Mouse (Mus musculus) lung, postnatal 0 days (tissue): ENCODE data around the gene Cela2a. TPM values are rescaled to one million over a fixed set of nuclear protein-coding genes. Genes with fewer than 3 reads are reported as not detected.

Experiments used
- ATAC-seq: fragments of 200-750 bp; cut with Nextera tagmentation; 2 replicates; pipeline ENCODE4 v1.8.0; 2017; ENCODE audit warnings: moderate library complexity
- DNase-seq: peaks from one replicate; pipeline ENCODE4 v3.0.0-alpha.2; 2016; ENCODE audit warnings: low spot score
- H3K27ac ChIP-seq: fragments of 300-500 bp; sonication (generic); 2 replicates; pipeline ENCODE4 v1.5.1; 2014; ENCODE audit warnings: antibody characterized with exemption, mild to moderate bottlenecking, low read length, mixed read lengths
- H3K27me3 ChIP-seq: fragments of 300-500 bp; sonication (generic); replicated peaks from 2 replicates; pipeline ENCODE4 v1.6.1; 2014; ENCODE audit warnings: low read length, mixed read lengths; ENCODE audit not compliant: insufficient read depth
- H3K36me3 ChIP-seq: fragments of 300-500 bp; sonication (generic); 2 replicates; pipeline ENCODE4 v1.6.1; 2014; ENCODE audit warnings: low read length, mixed read lengths; ENCODE audit not compliant: insufficient read depth
- H3K4me1 ChIP-seq: fragments of 300-500 bp; sonication (generic); 2 replicates; pipeline ENCODE4 v1.6.1; 2014; ENCODE audit warnings: antibody characterized with exemption, low read depth, low read length, mixed read lengths; ENCODE audit not compliant: insufficient read depth
- H3K4me2 ChIP-seq: fragments of 300-500 bp; sonication (generic); replicated peaks from 2 replicates; pipeline ENCODE4 v1.6.1; 2014; ENCODE audit warnings: low read depth, mild to moderate bottlenecking, low read length, moderate library complexity, mixed read lengths
- H3K4me3 ChIP-seq: fragments of 300-500 bp; sonication (generic); 2 replicates; pipeline ENCODE4 v1.5.1; 2014; ENCODE audit warnings: low read depth, low read length
- H3K9ac ChIP-seq: fragments of 300-500 bp; sonication (generic); replicated peaks from 2 replicates; pipeline ENCODE4 v1.6.1; 2014; ENCODE audit warnings: low read depth, mild to moderate bottlenecking
- H3K9me3 ChIP-seq: fragments of 300-500 bp; sonication (generic); 2 replicates; pipeline ENCODE4 v1.6.1; 2016; ENCODE audit warnings: low read length, mixed read lengths
- CTCF ChIP-seq: IDR thresholded peaks from 2 replicates; pipeline ENCODE4 v1.5.1; 2016; ENCODE audit warnings: antibody characterized with exemption, mild to moderate bottlenecking
- EP300 ChIP-seq: IDR thresholded peaks from 2 replicates; pipeline ENCODE4 v1.6.1; 2016; ENCODE audit warnings: antibody characterized with exemption, mild to moderate bottlenecking, control low read depth
- WGBS: fragments of 180-500 bp; shearing (Covaris S2); extraction: QIAGEN DNeasy Blood & Tissue Kit; methylation state at CpG from one replicate; pipeline ENCODE4 v1.1.7; 2014; 5-methylcytosine and 5-hydroxymethylcytosine counted together
- polyA plus RNA-seq: library from polyadenylated mRNA; unstranded; fragments of >200 nt; fragmentation: Nextera tagmentation; extraction: Ambion mirVana; gene quantifications from 2 replicates; pipeline ENCODE4 v1.2.1, GENCODE M21; 2015

The Cela2a gene
- polyA plus RNA-seq, 1 experiment from 2014 or later: not detected

DNA sequence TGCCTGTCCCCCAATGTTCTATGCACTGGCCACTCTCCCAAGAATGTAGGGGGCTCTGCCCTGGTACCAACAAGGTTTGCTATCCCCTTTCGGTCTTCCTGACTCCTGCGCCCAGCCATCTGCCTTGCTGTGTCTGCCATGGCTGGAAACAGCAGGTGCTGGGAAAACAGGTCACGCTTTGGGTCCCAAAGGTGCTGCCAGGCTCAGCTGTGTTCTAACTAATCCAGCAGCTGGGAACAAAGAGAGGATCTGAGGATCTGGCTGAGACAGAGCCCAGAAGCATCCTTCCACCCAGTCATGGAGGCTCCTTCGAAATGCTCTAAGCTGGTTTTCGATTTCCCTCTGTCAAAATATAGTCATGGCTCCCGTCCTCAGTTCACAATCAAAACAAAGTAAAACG is 9.7 kb downstream of the Cela2a start:
- Histone ChIP-seq H3K4me1 (no peaks in the 10 kb centered on the region), H3K9ac (no peak overlapping the region), H3K9me3 (no peaks in the 10 kb centered on the region), H3K4me3 (no peak overlapping the region), H3K27me3 (no peaks in the 10 kb centered on the region), H3K27ac (no peak overlapping the region), H3K4me2 (no peak overlapping the region), H3K36me3 (peaks cover 27% of the 10 kb centered on the region)
- ATAC-seq (no peak), DNase-seq (no peak)
- WGBS: 87% methylated on average over 7 of the region's 7 CpGs
- TF ChIP-seq EP300: no peak
- TF ChIP-seq CTCF: no peak

DNA sequence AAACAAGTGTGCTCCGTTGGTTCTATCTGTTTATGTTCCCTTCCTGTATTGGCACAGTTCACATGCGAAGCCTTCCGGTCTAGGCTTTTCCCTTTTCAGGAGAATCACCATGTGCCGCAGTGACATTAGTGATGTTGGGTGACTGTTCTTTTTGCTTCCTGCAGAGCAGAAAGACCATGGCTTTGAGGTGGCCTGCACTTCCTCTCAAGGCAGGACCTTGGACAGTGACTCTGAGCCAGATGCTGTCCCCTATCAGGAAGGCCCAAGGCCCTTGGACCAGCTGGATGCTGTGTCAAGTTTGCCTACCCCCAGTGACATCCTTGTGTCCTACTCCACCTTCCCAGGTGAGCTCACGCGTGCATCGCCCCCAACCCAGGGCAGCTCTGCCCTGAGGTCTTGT is 14.6 kb downstream of the Cela2a start:
- no peaks in the 10 kb centered on the region for H3K9me3 ChIP-seq
- no peaks in the 10 kb centered on the region for H3K4me1 ChIP-seq
- 89% methylated on average over 7 of the region's 7 CpGs for WGBS
- H3K36me3 ChIP-seq: peaks cover 58% of the 10 kb centered on the region
- ATAC-seq (no peak), DNase-seq (no peak)
- no peak overlapping the region for H3K9ac ChIP-seq
- TF ChIP-seq EP300 (no peak), CTCF (no peak)
- no peak overlapping the region for H3K4me3 ChIP-seq
- no peak overlapping the region for H3K27ac ChIP-seq
- no peak overlapping the region for H3K4me2 ChIP-seq
- no peaks in the 10 kb centered on the region for H3K27me3 ChIP-seq

DNA sequence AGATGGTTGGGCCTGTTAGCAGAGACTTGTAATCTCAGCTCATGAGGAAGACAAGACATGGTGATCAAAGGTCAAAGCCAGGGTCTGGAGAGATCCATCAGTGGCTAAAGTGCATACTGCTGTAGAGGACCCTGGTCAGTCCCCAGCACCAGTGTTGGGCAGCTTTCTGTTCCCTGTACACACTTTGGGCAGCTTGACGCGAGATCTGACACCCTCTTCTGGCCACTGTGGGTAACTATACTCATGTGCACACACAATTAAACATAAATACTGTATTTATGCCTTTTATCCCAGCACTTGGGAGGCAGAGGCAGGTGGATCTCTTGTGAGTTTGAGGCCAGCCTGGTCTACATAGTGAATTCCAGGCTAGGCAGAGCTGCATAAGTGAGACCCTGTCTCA is 15.0 kb downstream of the Cela2a start:
- TF ChIP-seq CTCF (no peak), EP300 (no peak)
- Histone ChIP-seq H3K9me3 (no peaks in the 10 kb centered on the region), H3K36me3 (peaks cover 59% of the 10 kb centered on the region), H3K27me3 (no peaks in the 10 kb centered on the region), H3K27ac (no peak overlapping the region), H3K4me2 (no peak overlapping the region), H3K4me1 (no peaks in the 10 kb centered on the region), H3K4me3 (no peak overlapping the region), H3K9ac (no peak overlapping the region)
- DNase-seq (no peak), ATAC-seq (no peak)
- WGBS: 94% methylated on average over 2 of the region's 2 CpGs

DNA sequence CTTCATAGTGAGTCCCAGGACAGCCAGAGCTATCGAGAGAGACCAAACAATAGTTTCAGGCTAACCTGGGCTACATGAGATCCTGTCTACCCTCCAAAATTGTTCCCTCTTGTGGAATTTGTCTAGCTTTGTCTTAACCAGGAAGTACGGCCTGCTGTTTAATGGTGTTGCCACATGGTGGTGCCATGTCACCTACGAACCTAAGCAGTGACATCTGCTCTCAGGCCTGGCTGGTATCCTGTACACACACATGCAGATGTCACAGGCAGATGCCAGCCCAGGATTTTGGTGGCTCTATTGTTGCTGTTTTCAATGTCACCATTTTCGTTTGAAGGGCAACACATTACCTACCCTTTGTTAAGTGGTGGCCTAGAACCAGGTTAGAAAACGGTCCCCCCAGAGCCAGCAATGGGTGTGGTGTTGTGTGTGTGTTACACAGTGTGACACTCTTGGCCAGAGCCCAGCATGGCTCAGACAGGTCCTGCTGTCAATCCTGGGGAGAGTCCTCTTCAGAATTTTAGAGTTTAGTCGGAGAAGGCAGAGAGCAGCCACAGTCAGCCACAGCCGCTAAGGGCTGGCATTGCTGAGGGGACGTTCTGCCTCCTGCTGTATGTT is 16.0 kb downstream of the Cela2a start:
- Histone ChIP-seq H3K4me3 (no peak overlapping the region), H3K9ac (no peak overlapping the region), H3K4me1 (no peaks in the 10 kb centered on the region), H3K27ac (no peak overlapping the region), H3K4me2 (no peak overlapping the region), H3K9me3 (no peaks in the 10 kb centered on the region), H3K27me3 (no peaks in the 10 kb centered on the region), H3K36me3 (peaks cover 67% of the 10 kb centered on the region)
- 78% methylated on average over 8 of the region's 8 CpGs for WGBS
- ATAC-seq (0 out of 2 replicates have a peak, but pooled peaks have one; percentile 37), DNase-seq (peak; percentile 27)
- TF ChIP-seq CTCF: peak; percentile 75
- no peak for TF ChIP-seq EP300

DNA sequence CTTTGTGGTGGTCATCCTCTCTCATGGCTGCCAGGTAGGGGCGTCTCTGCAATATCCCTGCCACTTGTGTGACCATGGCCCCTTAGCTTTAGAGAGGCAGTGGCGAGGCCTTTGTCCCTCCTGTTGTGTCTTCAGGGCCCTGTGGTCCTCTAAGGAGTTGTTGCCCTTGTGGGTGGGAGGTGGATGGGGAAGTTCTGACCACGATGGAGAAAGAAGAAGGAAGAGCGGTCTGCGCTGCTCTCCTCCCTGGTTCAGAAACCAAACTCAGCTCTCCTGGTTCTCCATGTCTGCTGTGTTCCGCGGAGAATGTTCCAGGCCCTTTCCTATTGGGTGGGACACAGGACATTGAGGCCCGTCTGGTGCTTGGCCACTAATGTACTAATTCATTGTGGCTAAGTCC is 20.1 kb downstream of the Cela2a start:
- no peak overlapping the region for H3K4me2 ChIP-seq
- no peaks in the 10 kb centered on the region for H3K4me1 ChIP-seq
- H3K27ac ChIP-seq: no peak overlapping the region
- ATAC-seq (no peak), DNase-seq (no peak)
- no peak overlapping the region for H3K4me3 ChIP-seq
- 91% methylated on average over 8 of the region's 8 CpGs for WGBS
- H3K27me3 ChIP-seq: no peaks in the 10 kb centered on the region
- H3K36me3 ChIP-seq: peaks cover 44% of the 10 kb centered on the region
- no peaks in the 10 kb centered on the region for H3K9me3 ChIP-seq
- no peak for TF ChIP-seq EP300
- no peak for TF ChIP-seq CTCF
- H3K9ac ChIP-seq: no peak overlapping the region

DNA sequence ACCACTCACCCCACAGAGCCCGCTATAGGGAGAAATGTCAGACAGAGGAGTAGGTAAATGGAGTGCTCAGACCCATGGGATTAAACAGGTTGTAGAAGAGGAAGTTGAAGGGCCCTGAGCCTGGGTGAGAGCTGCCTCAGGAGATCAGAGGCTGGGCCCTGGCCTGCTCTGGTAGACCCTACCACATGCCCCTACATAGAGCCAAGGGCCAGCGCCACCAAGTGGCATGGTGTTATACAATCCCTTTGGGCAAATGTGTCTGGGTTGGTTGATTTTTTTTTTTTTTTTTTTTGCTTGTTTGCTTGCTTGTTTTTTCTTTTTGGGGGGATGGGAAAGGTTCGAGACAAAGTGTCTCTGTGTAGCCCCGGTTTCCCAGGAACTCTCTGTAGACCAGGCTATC is 21.9 kb downstream of the Cela2a start:
- Histone ChIP-seq H3K27me3 (no peaks in the 10 kb centered on the region), H3K4me3 (no peak overlapping the region), H3K9me3 (no peaks in the 10 kb centered on the region), H3K36me3 (peaks cover 31% of the 10 kb centered on the region), H3K4me1 (no peaks in the 10 kb centered on the region), H3K9ac (no peak overlapping the region), H3K27ac (no peak overlapping the region), H3K4me2 (no peak overlapping the region)
- DNase-seq: no peak
- ATAC-seq: no peak
- WGBS: 90% methylated on average over 4 of the region's 4 CpGs
- TF ChIP-seq CTCF (peak; percentile 26), EP300 (no peak)

DNA sequence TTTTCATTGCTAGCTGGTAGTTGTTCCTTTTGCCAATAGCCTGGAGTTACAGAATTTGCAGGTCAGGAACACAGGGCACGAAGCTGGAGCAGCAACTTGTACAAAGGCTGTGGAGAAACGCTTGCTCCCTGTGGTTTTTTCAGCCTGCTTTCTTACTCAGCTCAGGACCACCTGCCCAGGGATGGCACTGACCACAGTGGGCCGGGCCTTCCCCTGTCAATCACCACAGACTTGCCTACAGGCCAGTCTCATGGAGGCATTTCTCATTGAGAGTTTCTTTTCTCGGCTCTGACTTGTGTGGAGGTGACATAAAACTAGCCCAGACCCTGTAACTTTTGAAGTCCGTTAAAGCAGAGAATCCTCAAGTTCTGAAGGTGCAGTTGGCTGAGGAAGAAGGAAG is 28.4 kb downstream of the Cela2a start:
- Histone ChIP-seq H3K4me2 (no peak overlapping the region), H3K36me3 (peaks cover 5% of the 10 kb centered on the region; the same call in 1 of the 2 replicates), H3K9me3 (no peaks in the 10 kb centered on the region), H3K27me3 (no peaks in the 10 kb centered on the region), H3K4me3 (no peak overlapping the region), H3K9ac (no peak overlapping the region), H3K27ac (no peak overlapping the region), H3K4me1 (no peaks in the 10 kb centered on the region)
- 90% methylated on average over 5 of the region's 5 CpGs for WGBS
- ATAC-seq (no peak), DNase-seq (no peak)
- no peak for TF ChIP-seq CTCF
- TF ChIP-seq EP300: no peak
